In genomic region chr6:16806302-16806701, GRCm38 (mm10) we compare ENCODE assay signal across 34 mouse cellular contexts.
"Had no signal": no experiment of that assay in that cellular context is flagged by ENCODE, and none has a peak within 500 bp of the region (broad histone marks: within the 10 kb centered on the region; RNA-seq: fewer than 3 reads in every experiment).

No protein-coding gene starts in this region.

- H3K27ac ChIP-seq: heart, embryonic 10.5 days; heart, embryonic 13.5 days; heart, embryonic 15.5 days; hindbrain, embryonic 10.5 days; hindbrain, embryonic 12.5 days; hindbrain, embryonic 13.5 days; hindbrain, embryonic 14.5 days; hindbrain, embryonic 15.5 days; hindbrain, postnatal 0 days; intestine, embryonic 15.5 days; kidney, embryonic 15.5 days; kidney, postnatal 0 days; layer of hippocampus, adult 2 months; left cerebral cortex, adult 2 months had no signal

- H3K27me3 ChIP-seq: heart, embryonic 12.5 days; heart, embryonic 13.5 days; heart, embryonic 15.5 days; hindbrain, embryonic 12.5 days; hindbrain, embryonic 13.5 days; hindbrain, embryonic 15.5 days; intestine, embryonic 15.5 days; kidney, embryonic 15.5 days had no signal

- H3K4me1 ChIP-seq: heart, embryonic 10.5 days; heart, embryonic 12.5 days; heart, embryonic 13.5 days; heart, embryonic 15.5 days; hindbrain, embryonic 12.5 days; hindbrain, embryonic 13.5 days; hindbrain, embryonic 15.5 days; intestine, embryonic 15.5 days; kidney, embryonic 15.5 days had no signal

- DNase-seq: heart, postnatal 10 days; heart, postnatal 14 days; heart, postnatal 36 days; heart, postnatal 4 days; kidney, adult 11 months; kidney, adult 18-20 months; kidney, adult 8-10 months; kidney, adult 9 months; kidney, postnatal 10 days; kidney, postnatal 14 days; kidney, postnatal 25 days; kidney, postnatal 36 days; kidney, postnatal 4 days; layer of hippocampus, adult 9-11 months; layer of hippocampus, postnatal 36 days had no signal

- H3K36me3 ChIP-seq: heart, embryonic 10.5 days; heart, embryonic 12.5 days; heart, embryonic 13.5 days; heart, embryonic 15.5 days; hindbrain, embryonic 10.5 days; hindbrain, embryonic 12.5 days; hindbrain, embryonic 13.5 days; hindbrain, embryonic 15.5 days; intestine, embryonic 15.5 days; kidney, embryonic 15.5 days had no signal

- H3K4me3 ChIP-seq: heart, embryonic 10.5 days; heart, embryonic 12.5 days; heart, embryonic 13.5 days; heart, embryonic 15.5 days; hindbrain, embryonic 10.5 days; hindbrain, embryonic 12.5 days; hindbrain, embryonic 13.5 days; hindbrain, embryonic 15.5 days; intestine, embryonic 15.5 days; kidney, embryonic 15.5 days; layer of hippocampus, adult 2 months; left cerebral cortex, adult 2 months had no signal

- ATAC-seq: hindbrain, embryonic 16.5 days; hindbrain, postnatal 0 days; inflammation-experienced regulatory T-cells, adult 6 months; intestine, embryonic 15.5 days; intestine, embryonic 16.5 days; intestine, postnatal 0 days had no signal
